Mouse (Mus musculus) heart, postnatal 4 days (tissue): ENCODE measurements around the gene Paqr6. TPM values are rescaled to one million over a fixed set of nuclear protein-coding genes. Genes with fewer than 3 reads are reported as not detected.

Source experiments
- DNase-seq: peaks from one replicate; pipeline ENCODE4 v3.0.0; 2021
- total RNA-seq, 2 experiments: library from RNA; stranded (reverse); gene quantifications; 2 replicates each; pipeline ENCODE4 v1.2.3; 2021

The Paqr6 gene
- under 1 TPM; 0.47 to 0.86 TPM for total RNA-seq

DNA sequence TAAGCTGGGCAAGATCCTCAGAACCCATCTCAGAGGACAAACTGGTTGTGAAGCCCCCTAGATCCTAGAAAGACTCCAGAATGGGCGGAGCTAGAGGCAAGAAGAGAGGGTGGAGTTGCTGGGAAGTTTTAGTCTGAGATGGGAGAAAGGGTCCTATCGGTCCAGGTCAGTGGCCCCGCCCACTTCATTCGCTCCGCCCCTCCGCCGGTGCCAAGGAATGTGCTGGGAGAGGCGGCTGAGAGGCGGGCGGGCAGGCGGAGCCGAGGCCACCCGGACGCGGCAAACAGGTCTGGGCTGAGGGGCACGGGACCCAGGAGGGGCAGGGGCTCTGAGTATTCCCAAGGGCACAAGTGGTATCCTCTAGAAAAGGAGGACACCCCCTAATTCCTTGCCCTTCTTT is at the start of gene Paqr6:
Gene Paqr6 (plus strand): TSS at position 248 of the 400 bp plus-strand sequence.
- peak; percentile 84 for DNase-seq

DNA sequence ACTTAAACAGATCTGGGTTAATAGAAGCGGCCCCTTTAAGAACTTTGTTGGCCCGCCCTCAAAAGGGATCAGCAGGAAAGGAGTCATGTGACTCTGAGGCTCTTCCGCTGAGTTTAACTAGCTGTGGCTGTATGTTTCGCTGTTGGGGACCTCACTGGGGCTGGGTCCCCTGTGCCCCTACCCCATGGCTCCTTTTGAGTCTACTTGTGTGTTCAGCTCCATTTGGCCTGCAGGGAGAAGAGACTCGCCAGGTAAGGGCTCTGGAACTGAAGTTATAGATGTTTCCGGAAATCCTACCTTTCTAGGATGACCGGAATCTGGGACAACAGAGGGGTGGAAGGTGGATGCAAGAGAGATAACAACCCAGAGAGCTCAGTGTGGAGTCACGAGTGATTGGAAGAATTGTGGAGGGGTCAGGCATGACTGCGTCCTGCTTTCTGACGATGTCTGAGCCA is 39.4 kb upstream of the Paqr6 start, which contains the start of gene Glmp:
Gene Glmp (plus strand): TSS at position 73 of the 455 bp plus-strand sequence.
- peak; percentile 61 for DNase-seq

DNA sequence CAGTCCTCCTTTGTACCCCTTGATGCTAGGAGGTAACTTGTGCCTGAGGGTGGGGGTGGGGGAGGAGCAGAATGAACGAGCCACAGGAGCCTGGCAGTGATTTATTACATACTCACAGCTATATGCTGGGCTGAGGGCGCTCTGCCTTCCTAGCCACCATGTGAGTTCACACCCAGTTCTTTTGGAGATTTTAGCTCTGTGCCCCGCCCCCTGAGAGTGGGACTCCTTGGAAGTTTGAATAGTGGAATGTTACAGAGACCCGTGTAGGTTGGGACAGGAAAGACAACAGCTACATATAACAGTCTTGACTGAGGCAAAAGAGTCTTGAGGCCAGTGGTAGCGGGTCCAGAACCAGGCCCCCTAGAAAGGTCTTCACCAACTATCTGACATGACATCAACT is 35.4 kb upstream of the Paqr6 start:
- no peak for DNase-seq

DNA sequence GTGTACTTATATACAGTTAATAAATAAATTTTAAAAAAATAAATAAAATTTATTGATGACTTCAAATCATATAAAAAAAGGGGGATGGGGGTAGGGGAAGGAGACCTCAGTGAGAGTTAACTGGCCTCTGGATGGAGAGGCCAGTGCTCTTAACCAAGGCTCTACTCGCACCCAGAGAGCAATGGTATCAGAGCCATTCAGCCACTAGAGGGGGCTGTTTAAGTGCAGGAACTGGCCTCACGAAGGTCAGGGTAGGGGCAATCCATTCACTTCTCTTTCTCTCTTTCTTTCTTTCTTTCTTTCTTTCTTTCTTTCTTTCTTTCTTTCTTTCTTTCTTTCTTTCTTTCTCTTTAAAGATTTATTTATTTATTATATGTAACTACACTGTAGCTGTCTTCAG is 33.1 kb upstream of the Paqr6 start:
- peak; percentile 58 for DNase-seq

DNA sequence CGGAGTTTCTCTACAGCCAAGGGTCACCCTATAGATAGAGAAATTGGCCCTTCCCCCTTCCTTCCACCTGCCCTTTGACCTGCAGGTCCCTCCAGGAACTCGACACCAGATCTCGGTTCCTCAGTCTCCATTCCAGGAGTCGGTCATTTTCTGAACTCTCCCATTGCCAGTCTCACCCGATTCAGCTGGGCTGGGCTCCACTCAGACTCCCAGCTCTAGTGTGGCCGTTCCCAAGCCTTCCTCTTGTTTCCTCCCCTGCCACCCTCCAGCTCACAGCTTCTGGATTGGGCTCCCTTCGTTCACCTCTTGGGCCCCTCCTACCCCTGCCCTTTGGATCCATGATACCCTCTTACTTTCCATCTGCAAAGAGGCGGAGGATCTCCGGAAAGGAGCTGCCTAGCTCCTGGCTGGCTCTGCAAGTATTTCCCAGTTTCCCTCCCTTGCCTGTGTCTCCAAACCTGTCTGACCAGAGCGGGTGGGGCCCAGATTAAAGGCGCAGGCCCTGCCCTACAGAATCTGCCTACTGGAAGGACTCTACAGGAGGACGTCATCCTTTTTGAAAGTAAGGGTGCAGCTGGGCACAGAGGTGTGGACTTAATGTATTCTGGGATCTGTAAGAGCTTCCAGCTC is 30.2 kb upstream of the Paqr6 start:
- no peak for DNase-seq

DNA sequence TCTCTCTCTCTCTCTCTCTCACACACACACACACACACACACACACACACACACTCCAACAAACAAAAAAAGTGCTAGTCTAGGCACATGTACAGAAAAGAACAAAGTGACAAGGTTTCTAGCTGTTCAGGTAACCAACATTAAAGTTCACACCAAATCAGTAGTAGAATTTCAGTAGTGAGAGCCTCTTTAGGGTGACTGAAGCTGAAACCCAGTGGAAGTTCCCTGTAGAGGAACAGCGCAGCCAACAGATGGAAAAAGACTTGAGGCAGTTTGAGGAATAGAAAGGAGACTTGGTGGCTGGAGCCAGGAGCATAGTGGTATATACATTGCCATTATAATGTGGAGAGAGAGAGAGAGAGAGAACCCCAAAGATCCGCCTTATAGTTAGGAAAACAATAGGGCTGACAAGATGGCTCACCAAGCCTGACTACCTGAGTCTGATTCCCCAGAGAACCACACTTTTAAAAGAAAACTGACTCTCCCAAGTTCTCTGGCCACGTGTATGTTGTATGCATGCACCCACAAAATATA is 29.4 kb upstream of the Paqr6 start:
- DNase-seq, result no peak

DNA sequence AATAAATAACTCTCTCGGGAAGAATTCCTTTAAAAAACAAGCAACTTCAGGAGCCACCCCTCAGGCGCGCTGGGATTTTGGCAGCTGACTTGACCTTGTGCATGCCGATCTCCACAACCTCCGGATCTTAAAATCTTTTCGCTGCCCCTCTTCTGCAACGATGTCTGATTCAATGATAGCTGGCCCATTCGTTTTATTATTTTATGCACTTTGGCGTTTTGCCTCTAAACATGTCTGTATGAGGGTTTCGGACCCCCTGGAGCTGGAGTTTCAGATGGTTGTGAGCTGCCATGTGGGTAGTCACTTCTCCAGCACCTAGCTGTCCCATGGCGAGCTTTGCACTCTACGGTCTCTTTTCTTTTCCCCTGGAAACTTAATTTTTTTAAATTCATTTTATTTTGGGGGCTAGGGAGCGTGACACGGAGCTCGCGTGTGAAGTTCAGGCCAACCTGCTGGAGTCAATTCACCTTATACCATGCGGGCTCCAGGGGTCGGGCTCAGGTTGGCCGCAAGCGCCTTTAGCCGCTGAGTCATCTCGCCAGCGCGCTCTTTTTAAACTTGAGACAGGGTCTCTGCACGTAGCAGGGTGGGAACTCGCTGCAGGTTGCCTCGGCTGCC is 28.8 kb upstream of the Paqr6 start:
- DNase-seq, result no peak

DNA sequence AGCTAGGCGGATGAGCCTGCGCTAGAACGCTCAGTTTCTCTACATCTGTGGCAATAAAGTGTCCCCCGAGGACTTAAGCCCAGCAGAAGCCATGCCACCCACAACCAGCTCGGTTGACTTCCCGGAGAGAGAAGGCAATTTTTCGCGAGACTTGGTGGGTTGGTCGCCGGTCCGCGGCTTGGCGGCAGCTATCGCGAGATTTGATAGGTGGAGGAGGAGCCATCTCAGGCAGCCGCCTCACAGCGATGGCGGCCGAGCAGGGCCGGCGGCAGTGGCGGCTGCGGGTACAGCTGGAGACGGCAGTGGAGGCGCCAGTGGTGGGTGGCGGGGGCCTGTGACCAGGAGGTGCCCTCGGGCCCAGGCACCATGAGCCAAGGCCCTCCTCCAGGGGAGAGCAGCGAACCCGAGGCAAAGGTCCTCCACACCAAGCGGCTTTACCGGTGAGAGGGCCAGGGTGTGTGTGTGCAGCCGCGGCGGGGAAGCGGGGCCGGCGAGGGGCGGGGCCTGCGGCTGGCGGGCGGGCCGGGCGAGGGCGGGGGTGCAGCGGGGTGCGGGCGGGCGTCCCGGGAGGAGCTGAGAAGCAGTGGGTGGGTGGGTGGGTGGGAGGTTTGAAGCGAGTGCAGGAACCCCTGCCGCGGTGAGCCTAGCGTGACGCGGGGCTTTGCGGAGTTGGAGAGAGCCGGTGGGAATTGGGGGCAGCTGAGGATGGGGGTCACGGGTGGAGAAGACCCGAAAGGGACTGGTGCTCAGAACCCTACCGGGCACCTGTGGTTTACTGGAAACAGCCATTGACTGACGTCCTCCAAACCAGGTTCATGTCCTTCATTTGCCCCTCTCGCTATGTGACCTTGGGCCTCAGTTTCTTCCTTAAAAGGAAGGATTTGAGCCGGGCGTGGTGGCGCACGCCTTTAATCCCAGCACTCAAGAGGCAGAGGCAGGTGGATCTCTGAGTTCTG is 28.0 kb upstream of the Paqr6 start, which contains the start of the genes Tmem79 and Smg5:
Gene Tmem79 (minus strand): TSS at position 91 of the 956 bp plus-strand sequence.
Gene Smg5 (plus strand): TSS at position 203 of the 956 bp plus-strand sequence.
- DNase-seq, result peak; percentile 98

DNA sequence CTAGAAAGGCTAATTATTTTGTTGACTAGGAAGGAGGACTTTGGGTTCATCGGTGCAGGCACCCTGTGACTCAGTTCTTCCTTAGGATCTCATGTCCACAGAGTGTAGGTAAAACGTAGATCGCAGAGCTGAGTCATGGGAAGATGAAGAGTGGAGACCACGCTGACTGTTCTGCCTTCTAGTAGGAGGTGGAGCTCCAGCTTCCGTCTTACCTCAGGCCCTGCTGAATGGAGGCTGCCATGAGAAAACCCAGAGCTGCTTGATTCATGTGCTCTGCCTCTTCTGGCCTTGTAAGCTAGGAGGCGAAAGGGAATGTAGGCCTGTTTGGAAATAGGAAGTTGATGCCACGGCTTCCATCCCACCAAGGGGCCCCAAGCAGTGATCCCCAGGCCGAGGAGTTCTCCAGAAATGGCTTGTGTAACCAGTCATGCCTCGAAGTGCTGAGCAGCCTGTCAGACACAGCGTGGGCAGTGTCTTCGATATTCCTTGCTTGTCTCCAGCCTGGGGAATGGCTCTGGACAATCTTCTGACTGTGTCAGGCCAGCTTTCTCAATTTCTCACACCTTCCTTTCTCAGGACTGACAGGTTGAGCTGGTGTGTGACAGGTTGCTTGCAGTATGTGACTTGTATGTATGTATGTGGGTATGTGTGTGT is 26.9 kb upstream of the Paqr6 start:
- DNase-seq, result no peak

DNA sequence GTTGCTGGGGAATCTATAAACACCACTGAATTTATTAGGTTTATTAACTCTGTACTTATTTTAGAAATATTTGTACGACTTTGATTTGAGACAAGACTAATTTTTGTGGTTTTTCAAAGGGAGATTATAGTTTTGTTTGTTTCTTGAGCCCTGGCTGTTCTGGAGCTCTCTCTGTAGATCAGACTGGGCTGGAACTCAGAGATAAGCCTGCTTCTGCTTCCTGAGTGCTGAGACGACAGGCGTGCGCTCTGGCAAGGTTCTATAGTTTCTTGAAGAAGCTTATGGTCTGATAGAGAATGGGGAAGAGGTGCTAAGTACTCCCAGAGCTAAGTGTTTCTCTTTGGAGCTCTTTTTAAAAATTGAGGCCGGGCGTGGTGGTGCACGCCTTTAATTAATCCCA is 26.1 kb upstream of the Paqr6 start:
- no peak for DNase-seq

DNA sequence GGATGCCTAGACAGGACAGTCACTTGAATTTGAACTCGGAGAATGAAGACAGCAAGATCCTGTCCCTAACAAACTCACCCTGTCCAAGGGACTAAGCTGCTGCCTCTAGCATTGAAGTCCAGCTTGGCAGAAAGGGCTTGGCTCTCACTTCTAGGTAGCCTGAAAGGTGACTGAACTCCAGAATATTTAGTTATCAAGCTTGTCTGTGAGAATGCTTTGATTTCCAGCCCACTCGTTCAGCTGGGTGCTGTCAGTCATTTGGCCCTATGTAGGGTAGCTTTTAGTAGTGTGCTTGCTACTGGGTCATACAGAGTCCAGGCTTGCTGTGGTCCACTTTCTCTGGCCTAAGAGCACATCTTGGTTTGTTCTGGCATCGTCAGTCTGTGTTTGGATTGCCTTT is 25.4 kb upstream of the Paqr6 start:
- DNase-seq, result no peak

DNA sequence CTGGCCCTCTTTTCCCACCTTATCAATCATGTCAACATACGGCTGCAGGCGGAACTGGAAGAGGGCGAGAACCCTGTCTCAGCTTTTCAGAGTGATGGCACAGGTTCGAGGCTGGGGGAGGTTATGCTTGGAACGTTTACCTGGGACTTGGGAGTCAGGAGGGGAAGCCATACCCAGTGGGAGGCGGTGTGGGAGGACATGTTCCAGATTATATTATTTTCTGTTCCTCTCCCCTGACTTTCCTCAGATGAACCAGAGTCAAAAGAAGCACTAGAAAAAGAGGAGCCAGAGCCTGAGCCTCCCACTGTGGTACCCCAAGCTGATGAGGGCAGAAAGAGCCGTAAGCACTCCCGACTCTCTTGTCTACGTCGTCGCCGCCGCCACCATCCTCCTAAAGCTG is 13.7 kb upstream of the Paqr6 start:
- DNase-seq, result no peak

DNA sequence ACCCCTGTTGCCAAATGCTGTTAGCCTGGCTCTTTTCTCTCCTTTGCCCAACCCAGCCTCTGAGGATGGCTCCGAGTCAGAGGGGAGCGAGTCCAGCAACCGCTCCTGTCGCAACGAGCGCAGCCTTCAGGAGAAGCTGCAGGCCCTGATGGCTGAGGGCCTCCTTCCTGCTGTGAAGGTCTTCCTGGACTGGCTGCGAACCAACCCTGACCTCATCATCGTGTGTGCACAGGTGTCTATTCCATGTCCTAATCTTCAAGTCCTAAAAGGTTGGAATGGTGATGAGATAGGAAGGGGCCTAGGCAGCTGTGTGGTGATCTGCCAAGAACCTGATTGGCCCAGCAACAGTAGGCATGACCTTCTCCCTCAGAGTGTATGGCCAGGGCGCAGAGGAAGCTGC is 11.5 kb upstream of the Paqr6 start:
- DNase-seq, result no peak

DNA sequence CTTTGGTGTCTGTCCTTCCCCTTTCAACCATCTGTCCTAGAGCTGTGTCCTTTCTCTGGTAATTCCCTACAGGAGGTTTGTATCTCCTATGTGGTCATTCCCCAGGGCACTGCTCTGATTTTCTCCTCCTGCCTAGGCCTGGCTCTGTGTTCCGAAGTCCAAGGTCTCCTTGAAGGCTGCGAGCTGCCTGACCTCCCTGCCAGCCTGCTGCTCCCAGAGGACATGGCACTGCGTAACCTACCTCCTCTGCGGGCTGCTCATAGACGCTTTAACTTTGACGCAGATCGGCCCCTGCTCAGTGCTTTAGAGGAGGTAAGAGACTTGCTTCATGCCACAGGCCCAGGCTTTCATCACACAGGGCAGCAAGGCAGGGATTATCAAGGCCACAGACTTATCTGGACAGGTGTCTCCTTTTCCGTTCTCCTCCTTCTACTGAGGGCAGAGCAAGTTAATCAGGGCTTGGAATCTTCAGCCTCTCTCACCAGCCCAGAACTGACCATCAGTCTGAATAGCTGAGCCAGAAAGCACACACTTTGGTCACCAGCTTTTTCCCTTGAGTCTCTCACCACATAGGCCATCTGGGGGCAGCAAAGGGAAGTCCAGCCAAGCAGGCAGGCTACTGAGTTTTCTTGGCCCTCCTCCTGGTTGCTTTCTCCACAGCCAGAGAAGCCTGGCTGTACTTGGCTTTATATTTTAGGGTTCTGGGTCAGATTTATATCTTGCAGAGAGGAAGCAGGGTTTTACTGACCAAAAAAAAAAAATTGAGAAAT is 9.8 kb upstream of the Paqr6 start:
- no peak for DNase-seq

DNA sequence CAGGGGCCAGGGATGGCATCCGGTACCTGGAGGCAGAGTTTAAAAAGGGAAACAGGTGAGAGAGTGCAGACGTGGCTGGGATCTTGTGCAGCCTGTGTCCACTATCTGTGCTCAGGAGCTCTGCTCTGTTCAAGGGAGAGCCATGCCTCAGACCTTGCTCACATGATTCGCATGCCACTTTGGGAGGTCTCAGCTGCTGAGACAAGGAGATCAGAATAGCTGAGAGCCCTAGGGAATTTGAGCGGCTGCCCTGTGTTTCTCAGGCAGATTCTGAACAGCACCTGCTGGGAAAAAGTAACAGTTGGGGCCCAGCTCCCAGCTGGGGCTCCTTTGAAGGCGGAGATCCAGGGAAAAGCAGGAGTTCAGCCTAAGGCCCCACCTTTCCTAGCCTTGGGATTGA is 4.8 kb upstream of the Paqr6 start:
- DNase-seq, result no peak

DNA sequence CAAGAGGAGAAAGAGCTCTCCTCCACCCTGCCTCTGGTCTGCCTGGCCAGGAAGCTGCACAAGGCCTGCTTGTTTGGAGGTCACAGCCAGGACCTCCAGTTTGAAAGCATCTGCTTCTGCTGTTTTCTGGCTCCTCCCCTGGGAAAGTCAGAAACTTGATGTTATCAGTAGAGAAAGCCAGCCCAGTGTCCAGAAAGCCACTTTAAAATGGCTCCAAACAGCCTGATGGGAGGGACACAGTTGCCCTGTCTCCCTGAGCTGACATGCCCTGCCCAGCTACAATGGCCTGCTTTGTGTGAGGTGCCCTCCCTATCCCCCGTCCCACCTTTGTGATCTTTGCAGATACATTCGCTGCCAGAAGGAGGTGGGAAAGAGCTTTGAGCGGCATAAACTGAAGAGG is 4.4 kb upstream of the Paqr6 start:
- no peak for DNase-seq

DNA sequence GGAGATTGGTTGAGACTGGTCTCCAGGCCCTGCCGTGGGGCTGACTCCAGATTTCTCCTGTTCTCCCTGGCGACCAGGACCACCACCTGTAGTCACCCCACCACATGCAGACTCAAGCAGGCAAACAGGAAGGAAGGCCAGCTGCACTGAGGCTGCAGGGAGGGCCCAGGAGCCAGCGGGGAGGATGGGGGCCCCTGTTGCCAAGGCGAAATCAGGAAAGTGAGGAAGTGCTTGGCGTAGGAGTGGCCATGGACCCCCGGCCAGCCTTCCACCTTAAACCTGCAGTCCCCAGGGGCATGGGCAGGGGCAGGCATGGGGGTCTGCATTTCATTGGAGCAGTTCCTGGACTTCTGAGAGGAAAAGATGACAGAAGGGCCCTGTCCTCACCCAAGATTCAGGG is 3.3 kb upstream of the Paqr6 start:
- no peak for DNase-seq

DNA sequence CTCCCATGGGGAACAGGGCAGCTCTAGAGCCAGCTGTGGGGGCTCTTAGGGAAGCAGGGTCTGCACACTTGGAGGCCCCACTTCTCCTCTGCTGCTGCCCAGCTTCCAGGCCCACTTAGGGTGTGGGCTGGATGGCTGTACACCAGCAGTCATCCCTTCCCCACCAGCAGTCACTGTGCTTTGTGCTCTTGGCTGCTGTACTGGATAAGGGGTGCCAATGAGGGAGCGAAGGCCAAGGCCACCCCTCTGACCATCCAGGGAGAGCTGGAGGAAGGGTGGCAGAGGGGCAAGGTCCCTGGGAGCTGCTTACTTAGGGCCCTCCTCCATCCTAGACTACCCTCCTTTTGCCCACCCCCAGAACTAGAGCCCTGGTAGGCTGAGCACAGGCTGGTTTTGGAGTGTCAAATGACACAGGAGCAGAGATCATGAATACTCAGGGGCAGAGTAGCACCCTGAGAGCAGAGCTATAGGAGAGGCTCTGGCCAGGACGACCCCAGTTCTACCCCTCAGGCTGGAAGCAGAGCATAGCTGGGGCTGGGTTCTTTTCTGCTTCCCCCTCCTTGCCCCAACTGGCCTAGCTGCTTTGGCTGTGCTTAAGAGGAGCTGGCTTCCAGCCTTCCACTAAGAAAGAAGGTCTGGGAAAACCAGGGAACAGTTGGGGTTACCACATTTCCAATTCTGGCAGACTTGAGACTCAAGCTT is 2.6 kb upstream of the Paqr6 start:
- no peak for DNase-seq

DNA sequence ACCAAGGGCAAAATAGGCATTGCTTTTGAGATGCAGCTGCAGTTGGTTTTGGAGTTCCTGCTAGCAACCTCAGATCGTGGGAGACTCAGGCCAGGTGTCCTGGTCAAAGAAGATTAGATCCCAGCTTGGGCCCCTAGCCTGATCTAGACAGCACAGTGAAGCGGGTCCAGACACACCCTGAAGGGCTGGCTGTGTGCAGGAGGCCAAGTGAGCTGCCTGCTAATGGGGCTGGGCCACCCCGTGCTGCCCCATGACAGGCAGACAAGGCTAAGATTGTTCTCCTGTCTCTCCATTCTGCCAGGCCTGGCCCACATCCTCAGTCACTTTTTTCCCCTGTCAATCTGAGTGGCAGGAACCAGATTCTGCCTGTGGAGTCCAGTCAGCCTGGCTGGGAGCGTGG is 684 bp upstream of the Paqr6 start:
- DNase-seq, result no peak

DNA sequence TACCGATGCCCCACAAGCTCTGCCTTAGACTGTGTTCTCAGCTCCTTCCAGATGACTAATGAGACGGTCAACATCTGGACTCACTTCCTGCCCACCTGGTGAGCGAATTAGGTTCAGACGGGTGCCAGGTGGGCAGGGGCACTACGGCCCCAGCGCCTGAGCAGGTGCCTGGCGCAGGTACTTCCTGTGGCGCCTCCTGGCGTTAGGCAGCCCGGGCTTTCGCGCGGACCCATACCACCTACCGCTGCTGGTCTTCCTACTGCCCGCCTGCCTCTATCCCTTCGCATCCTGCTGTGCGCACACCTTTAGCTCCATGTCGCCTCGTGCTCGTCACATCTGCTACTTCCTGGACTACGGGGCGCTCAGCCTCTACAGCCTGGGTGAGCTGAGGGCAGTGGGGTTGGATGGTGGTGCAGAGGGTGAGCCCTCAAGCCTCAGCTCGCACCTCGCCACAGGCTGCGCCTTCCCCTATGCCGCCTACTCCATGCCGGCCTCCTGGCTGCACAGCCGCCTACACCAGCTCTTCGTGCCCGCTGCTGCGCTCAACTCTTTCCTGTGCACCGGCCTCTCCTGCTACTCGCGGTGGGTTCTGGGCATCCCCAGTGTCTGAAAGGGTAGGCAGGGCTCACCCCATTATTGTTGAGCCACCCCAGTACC is 1.4 kb downstream of the Paqr6 start:
- no peak for DNase-seq
